Mouse (Mus musculus): ENCODE results near the gene Grik5. TPM values are rescaled to one million over a fixed set of nuclear protein-coding genes. Genes with fewer than 3 reads are reported as not detected.

Gene Grik5
- polyA plus RNA-seq, 1 experiment, result 17.7 TPM

GRCm38 (mm10) chr7:25034796-25035195 lies 37.4 kb downstream of the Grik5 start:
- H3K36me3 ChIP-seq (ENCODE audit: control insufficient read depth, insufficient read depth, low read length), result no peaks in the 10 kb centered on the region
- 82% methylated on average over 4 of the region's 4 CpGs for WGBS
- no peak for TF ChIP-seq POLR2A (IDR thresholded peaks at IDR 0.05; ENCODE audit: low read depth, low read length)
- no peak for TF ChIP-seq CTCF (IDR thresholded peaks at IDR 0.05; ENCODE audit: extremely low read depth, insufficient read length, insufficient replicate concordance, low read depth, low read length)
- H3K27me3 ChIP-seq (ENCODE audit: control insufficient read depth, insufficient read depth, low read length), result no peaks in the 10 kb centered on the region
- no peak overlapping the region for H3K4me3 ChIP-seq (ENCODE audit: low read depth, low read length)
- no peak overlapping the region for H3K27ac ChIP-seq (ENCODE audit: insufficient read depth, low read depth, low read length)
- H3K4me1 ChIP-seq (ENCODE audit: control insufficient read depth, insufficient read depth, insufficient read length, low read length), result no peaks in the 10 kb centered on the region

- Histone ChIP-seq H3K4me3 (ENCODE audit: low read depth, low read length) (no peak overlapping the region), H3K27ac (ENCODE audit: insufficient read depth, low read depth, low read length) (no peak overlapping the region), H3K4me1 (ENCODE audit: control insufficient read depth, insufficient read depth, insufficient read length, low read length) (no peaks in the 10 kb centered on the region), H3K27me3 (ENCODE audit: control insufficient read depth, insufficient read depth, low read length) (no peaks in the 10 kb centered on the region), H3K36me3 (ENCODE audit: control insufficient read depth, insufficient read depth, low read length) (no peaks in the 10 kb centered on the region)
- TF ChIP-seq POLR2A (IDR thresholded peaks at IDR 0.05; ENCODE audit: low read depth, low read length) (no peak), CTCF (IDR thresholded peaks at IDR 0.05; ENCODE audit: extremely low read depth, insufficient read length, insufficient replicate concordance, low read depth, low read length) (no peak)
- WGBS, result 73% methylated on average over 3 of the region's 3 CpGs
Observed at GRCm38 (mm10) chr7:25031528-25031927, 40.6 kb downstream of the Grik5 start.

DNA sequence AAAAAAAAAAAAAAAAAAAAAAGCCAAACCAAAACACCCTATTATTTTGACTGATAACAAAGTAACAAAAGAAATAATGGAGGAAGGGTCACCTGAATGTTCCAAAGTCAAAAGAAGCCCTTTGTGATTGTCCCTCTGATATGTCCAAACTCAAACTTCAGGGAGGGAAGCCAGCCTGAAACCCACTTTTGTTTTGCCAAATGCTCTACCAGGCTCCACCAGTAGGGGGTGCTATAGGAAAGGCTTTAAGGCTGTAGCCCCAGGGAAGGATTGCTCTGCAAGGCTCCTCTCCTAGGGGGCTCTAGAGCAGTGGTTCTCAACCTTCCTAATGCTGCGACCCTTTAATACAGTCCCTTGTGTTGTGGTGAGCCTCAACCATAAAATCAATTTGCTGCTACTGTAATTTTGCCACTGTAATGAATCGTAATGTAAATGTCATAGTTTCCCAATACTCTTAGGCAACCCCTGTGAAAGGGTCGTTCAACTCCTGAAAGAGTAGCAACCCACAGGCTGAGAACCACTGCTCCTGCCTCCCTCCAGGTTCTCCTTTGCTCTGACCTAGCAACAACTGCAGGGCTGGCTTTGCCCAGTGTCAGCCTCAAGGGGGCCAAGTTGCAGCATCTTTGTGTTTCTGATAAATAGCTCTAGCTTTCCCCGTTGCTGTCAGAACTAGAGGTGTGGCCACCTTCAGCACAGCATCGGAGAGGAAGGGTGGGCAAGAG lies 42.0 kb downstream of the Grik5 start:
- Histone ChIP-seq H3K27me3 (ENCODE audit: control insufficient read depth, insufficient read depth, low read length) (no peaks in the 10 kb centered on the region), H3K4me3 (ENCODE audit: low read depth, low read length) (no peak overlapping the region), H3K4me1 (ENCODE audit: control insufficient read depth, insufficient read depth, insufficient read length, low read length) (no peaks in the 10 kb centered on the region), H3K27ac (ENCODE audit: insufficient read depth, low read depth, low read length) (no peak overlapping the region), H3K36me3 (ENCODE audit: control insufficient read depth, insufficient read depth, low read length) (no peaks in the 10 kb centered on the region)
- TF ChIP-seq POLR2A (IDR thresholded peaks at IDR 0.05; ENCODE audit: low read depth, low read length) (no peak), CTCF (IDR thresholded peaks at IDR 0.05; ENCODE audit: extremely low read depth, insufficient read length, insufficient replicate concordance, low read depth, low read length) (peak; percentile 83; the same call in 1 of the 2 replicates)
- 37% methylated on average over 5 of the region's 5 CpGs for WGBS

GRCm38 (mm10) chr7:25026452-25026851 lies 45.7 kb downstream of the Grik5 start:
- no peak for TF ChIP-seq CTCF (IDR thresholded peaks at IDR 0.05; ENCODE audit: extremely low read depth, insufficient read length, insufficient replicate concordance, low read depth, low read length)
- TF ChIP-seq POLR2A (IDR thresholded peaks at IDR 0.05; ENCODE audit: low read depth, low read length), result no peak
- Histone ChIP-seq H3K4me1 (ENCODE audit: control insufficient read depth, insufficient read depth, insufficient read length, low read length) (no peaks in the 10 kb centered on the region), H3K27ac (ENCODE audit: insufficient read depth, low read depth, low read length) (no peak overlapping the region), H3K27me3 (ENCODE audit: control insufficient read depth, insufficient read depth, low read length) (no peaks in the 10 kb centered on the region), H3K4me3 (ENCODE audit: low read depth, low read length) (no peak overlapping the region), H3K36me3 (ENCODE audit: control insufficient read depth, insufficient read depth, low read length) (no peaks in the 10 kb centered on the region)
- WGBS, result 64% methylated on average over 7 of the region's 7 CpGs

- no peak overlapping the region for H3K27ac ChIP-seq (ENCODE audit: insufficient read depth, low read depth, low read length)
- 67% methylated on average over 10 of the region's 10 CpGs for WGBS
- H3K4me1 ChIP-seq (ENCODE audit: control insufficient read depth, insufficient read depth, insufficient read length, low read length), result no peaks in the 10 kb centered on the region
- no peaks in the 10 kb centered on the region for H3K27me3 ChIP-seq (ENCODE audit: control insufficient read depth, insufficient read depth, low read length)
- H3K36me3 ChIP-seq (ENCODE audit: control insufficient read depth, insufficient read depth, low read length), result no peaks in the 10 kb centered on the region
- TF ChIP-seq POLR2A (IDR thresholded peaks at IDR 0.05; ENCODE audit: low read depth, low read length) (no peak), CTCF (IDR thresholded peaks at IDR 0.05; ENCODE audit: extremely low read depth, insufficient read length, insufficient replicate concordance, low read depth, low read length) (0 out of 2 replicates have a peak, but pooled peaks have one; percentile 3)
- no peak overlapping the region for H3K4me3 ChIP-seq (ENCODE audit: low read depth, low read length)
Observed at GRCm38 (mm10) chr7:25025855-25026439, 46.2 kb downstream of the Grik5 start.

DNA sequence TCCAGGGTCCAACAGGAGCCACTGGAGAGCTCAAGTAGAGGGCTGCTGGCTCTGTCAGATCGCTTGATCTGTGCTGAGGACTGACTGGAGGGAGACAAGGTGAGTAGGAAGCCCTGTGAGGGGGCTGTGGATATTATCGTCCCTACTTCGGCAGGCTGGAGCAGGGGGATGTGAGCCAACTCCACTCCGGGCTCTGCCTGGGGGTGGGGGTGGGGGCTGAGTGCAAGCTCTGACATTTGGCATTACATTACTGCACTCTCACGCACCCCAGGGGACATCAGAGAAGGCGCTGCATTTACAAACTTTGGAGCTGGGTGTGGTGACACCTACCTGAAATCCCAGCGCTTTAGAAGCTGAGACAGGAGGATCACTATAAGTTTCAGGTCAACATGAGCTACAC lies 60.6 kb downstream of the Grik5 start:
- peaks cover 24% of the 10 kb centered on the region for H3K27me3 ChIP-seq (ENCODE audit: control insufficient read depth, insufficient read depth, low read length)
- TF ChIP-seq POLR2A (IDR thresholded peaks at IDR 0.05; ENCODE audit: low read depth, low read length) (no peak), CTCF (IDR thresholded peaks at IDR 0.05; ENCODE audit: extremely low read depth, insufficient read length, insufficient replicate concordance, low read depth, low read length) (no peak)
- peaks cover 2% of the 10 kb centered on the region; the same call in 1 of the 2 replicates for H3K4me1 ChIP-seq (ENCODE audit: control insufficient read depth, insufficient read depth, insufficient read length, low read length)
- no peak overlapping the region for H3K27ac ChIP-seq (ENCODE audit: insufficient read depth, low read depth, low read length)
- no peak overlapping the region for H3K4me3 ChIP-seq (ENCODE audit: low read depth, low read length)
- H3K36me3 ChIP-seq (ENCODE audit: control insufficient read depth, insufficient read depth, low read length), result no peaks in the 10 kb centered on the region
- WGBS, result 84% methylated on average over 7 of the region's 7 CpGs

Data from small intestine, adult 2 months (tissue).